Mouse (Mus musculus) layer of hippocampus, postnatal 14 days (tissue): ENCODE measurements around the gene Amph. TPM values are rescaled to one million over a fixed set of nuclear protein-coding genes. Genes with fewer than 3 reads are reported as not detected.

Source experiments
- total RNA-seq, 2 experiments: library from RNA; stranded (reverse); gene quantifications; 2 replicates each; pipeline ENCODE4 v1.2.3; 2021

Amph gene
- total RNA-seq, 2 experiments from 2014 or later = 266 to 270 TPM

Other genes starting within 250 kb of the Amph start
- 100 to 1,000 TPM; 135 to 141 TPM for gene Vps41, start 230.9 kb upstream of the Amph start, total RNA-seq